Mouse (Mus musculus): ENCODE results near the gene Ppp1r3a.
"Not testable (repeated sequence)": the region's sequence is repeated elsewhere in the genome, so short reads cannot be mapped to it uniquely, and the experiment has no call there.

The Ppp1r3a gene

GRCm38 (mm10) chr6:14754901-14755591 lies at the start of gene Ppp1r3a:
Ppp1r3a (minus strand) TSS chr6:14755274.
- no peak for DNase-seq (ENCODE audit: low spot score)

GRCm38 (mm10) chr6:14787157-14787938 lies 32.3 kb upstream of the Ppp1r3a start:
- no peak for DNase-seq (ENCODE audit: low spot score)

DNA sequence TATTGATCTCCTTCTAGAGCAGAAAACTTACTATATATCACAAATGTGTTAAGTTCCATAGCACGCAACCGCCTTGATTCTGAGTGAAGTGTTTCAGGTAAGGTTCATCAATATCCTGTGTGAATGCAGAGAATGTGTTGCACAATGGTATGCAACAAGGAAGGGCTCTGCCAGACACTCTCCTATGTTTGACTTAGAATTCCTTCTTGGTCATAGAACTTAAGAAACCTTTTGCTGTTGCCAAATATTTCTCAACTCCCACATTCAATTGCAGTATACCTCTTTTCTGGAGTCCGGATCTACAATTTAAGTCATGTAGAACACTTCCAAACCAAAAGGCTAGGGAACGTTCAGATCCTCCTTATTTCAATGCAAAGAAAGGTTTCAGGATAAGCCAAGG lies 22.8 kb upstream of the Ppp1r3a start:
- DNase-seq (ENCODE audit: low spot score) = no peak

DNA sequence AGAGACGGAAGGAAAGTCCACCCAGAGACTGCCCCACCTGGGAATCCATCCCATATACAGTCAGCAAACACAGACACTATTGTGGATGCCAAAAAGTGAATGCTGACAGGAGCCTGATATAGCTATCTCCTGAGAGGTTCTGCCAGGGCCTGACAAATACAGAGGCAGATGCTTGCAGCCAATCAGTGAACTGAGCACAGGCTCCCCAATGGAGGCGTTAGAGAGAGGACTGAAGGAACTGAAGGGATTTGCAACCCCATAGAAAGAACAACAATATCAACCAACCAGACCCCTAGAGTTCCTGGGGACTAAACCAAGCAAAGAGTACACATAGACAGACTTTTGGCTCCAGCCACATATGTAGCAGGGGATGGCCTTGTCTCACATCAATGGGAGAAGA lies 16.6 kb upstream of the Ppp1r3a start:
- DNase-seq (ENCODE audit: low spot score) = no peak

DNA sequence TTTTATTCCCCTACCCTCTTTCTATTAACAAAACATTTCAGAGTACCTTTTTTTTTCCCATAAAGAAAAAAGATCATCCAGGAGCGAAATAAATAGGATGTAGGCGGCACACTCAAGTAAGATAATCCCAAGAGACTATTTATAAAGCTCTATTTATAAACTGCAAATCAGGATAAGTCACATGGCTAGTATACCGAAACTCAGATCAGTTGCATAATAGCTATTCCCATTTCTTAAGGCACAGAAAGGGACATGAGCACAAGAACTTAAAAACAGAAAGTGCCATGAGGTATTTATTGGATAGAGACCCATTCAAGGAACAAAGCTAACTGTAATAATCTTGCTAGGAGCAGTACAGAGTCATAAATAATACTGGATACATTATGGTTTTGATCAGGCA lies 2.4 kb upstream of the Ppp1r3a start:
- no peak for DNase-seq (ENCODE audit: low spot score)

DNA sequence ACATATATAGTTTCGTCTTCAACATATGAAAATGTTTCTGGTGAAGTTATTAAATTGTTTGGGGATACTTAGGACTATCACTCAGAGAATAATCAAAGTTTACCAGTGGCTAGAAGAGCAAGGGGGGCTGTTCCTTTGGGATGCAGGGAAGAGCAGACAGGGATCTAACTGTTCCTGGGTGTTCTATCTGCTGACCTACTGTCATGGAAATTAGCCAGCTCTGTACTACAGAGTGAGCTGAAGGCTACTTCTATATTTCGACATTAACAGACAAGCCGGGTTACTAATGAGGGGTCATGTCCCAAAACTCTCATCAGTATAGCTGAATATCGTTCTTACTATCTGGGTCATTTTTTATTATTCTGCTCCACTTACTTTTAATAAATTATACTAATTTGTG lies 1.6 kb downstream of the Ppp1r3a start:
- DNase-seq (ENCODE audit: low spot score) = no peak

DNA sequence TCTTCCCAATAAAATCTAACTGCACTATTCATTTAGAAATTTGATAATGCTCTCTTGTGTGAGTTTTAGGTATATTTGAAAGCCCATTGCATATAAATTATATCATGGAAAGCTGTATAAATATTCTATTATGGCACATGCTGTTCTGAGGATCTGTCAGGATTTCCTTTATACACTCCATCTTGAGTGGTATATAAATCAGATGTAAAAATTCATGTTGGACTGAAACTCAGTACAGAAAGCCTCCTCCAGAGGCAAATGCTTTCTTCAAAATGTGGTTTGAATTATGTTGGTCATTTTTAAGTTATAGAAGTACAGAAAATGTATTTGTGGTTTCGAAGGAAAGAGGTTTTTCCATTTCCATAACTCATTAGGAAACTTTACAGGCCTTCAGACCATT lies 2.9 kb downstream of the Ppp1r3a start:
- no peak for DNase-seq (ENCODE audit: low spot score)

- no peak for DNase-seq (ENCODE audit: low spot score)
These were observed 8.1 kb downstream of the Ppp1r3a start for GRCm38 (mm10) chr6:14747000-14747399.

- DNase-seq (ENCODE audit: low spot score) = no peak
These were observed 19.1 kb downstream of the Ppp1r3a start for GRCm38 (mm10) chr6:14736017-14736416.

DNA sequence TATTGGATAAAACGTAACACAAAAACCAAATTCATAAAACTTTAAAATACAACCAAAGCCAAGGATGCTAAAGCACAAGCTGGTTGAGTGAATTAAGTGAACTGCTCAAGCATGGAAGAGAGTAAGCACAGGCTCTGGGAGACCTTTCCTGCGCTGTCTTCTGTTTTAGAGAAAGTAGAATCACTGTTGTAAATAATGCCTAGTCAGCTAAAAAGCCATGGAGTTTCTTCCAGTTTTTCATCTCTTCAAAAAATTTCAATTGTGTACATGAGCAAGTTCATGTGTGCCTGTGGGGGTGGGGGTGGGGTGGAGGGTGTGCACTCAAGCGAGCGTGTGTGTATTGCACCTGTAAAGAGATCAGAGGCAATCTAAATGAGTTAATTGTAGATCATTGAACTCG lies 24.1 kb downstream of the Ppp1r3a start:
- no peak for DNase-seq (ENCODE audit: low spot score)

DNA sequence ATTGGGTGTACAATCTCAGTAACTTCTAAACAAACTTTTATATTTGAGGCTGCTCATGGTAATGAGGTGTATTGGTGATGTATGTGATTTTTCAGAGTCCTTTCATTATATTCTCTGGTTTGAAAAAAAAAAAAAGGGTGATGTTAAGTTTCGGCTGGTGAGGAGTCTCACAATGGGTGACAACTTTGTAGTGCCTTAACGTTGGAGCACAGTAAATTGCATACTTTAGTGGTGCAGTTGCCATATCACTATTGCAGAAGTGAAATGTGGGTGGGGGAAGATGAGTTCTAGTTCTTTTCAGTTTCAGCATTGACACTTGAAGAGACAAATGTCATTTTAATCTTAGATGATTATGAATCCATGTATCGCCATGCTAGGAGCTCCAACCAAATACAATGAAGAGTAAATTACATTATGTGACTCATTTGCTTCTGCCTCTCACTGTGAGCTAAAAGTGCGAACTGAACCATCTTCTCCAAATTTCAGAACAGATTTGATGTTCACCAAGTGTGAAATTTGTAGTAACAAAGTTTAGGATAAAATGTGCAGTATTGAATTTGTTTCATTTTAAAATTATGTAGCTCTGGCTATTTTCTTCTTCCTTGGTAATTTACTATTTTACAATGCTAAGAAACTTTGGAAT lies 34.2 kb downstream of the Ppp1r3a start:
- DNase-seq (ENCODE audit: low spot score) = no peak

GRCm38 (mm10) chr6:14720110-14720771 lies 34.8 kb downstream of the Ppp1r3a start:
- no peak for DNase-seq (ENCODE audit: low spot score)

DNA sequence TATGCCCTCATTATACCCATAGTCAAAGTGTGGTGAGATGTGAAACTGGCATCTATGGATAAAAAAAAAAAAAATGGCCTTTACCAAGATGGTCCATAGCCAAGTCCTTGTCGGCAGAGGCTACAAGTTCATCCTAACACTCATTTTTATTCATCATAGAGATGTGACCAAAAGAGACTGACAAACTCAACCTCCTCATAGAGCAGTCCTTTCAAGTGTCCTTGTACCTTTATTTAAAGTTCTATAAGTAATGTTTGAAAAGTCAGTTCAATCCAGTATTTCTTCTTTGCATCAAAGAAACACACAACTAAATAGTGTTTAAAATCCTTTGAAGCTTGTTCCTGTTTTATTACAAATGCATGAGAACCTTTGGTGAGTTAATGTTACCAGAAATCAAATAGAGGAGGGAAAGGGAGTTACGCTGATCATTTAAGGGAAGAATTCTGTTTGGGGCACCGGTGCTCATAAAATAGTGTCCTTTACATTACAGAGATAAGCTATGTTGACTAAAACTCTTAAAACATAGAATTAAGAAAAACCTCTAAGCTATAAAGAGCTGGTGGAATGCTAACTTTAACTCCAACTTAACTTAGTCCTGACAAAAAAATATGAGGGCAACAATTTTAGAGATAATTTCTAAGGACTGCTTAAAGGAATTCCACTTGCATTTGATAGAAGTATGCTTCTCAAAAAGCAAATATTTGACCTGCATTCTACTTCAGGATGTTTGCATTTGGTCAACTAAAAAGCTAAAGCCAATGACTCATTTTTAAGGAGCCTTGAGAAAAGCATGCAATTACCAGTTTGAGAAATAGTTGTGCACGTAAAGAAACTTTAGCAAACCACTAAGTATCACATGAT lies 39.7 kb downstream of the Ppp1r3a start:
- no peak for DNase-seq (ENCODE audit: low spot score)

DNA sequence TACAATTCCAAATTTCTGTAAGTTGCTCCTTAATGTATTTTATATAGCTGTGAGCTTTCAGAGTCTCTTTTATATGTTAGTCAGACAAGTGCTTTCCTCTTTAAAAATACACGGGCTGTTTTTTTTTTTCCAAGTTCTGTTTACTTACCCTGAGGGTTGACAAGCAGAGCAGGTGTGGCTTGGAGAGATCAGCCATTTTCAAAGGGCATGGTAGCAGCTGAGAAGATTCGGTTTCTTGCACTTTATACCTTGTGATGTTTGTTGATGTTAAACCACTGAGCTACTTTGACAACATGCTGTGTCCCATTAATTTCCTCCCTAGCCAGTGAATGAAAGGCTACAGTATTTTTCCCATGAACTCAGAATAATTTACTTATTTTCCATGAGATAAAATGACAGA lies 42.9 kb downstream of the Ppp1r3a start:
- no peak for DNase-seq (ENCODE audit: low spot score)

DNA sequence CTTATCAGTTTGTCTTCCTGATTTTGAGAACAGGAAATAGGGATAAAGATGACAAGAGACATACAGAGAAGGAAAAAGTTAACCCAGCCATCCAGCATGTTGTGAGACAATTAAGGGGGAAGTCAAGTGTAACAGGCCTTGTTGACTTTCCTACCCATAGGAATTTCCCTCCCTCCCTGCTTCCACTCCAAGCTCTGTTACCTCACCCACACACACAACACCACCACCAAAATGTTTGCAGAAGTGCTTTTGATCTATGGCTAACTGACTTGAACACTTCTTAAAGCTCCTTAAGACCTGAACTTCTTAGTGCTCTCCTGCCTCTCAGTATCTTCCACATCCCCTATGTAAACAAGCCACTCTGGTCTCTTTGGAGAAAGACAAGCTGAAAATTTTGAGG lies 55.0 kb downstream of the Ppp1r3a start:
- DNase-seq (ENCODE audit: low spot score) = no peak

DNA sequence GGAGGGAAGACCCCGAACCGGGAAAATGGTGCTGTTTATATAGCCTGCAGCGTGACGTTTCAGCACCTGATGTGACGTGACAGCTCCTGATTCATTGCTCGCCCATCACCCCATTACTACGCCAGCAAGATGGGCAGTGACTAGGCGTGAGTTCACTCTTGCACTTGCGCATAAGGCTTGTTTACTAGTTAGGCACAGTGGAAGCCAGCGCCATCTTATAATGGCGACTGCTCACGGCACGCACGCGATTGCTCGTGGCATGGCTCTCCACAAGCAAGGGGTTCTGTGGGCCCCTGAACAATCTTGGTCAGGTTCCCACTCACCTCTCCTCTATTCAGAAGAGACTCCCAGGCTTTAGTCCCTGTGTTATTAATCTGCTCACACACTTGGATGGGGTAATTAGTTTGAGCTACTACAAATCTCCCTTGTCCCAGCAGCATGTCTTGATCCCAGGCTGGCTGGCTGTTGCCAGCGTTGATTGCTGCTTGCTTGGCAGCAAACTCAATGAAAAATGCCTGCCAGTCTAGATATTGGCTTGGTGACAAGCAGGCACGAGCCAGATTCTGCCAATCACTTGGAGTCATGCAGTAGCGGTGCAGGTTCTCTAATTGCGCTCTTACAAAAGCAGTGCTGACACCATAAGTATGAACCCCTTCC lies 75.7 kb downstream of the Ppp1r3a start:
- not testable (repeated sequence) for DNase-seq (ENCODE audit: low spot score)

- not testable (repeated sequence) for DNase-seq (ENCODE audit: low spot score)
These were observed 86.1 kb downstream of the Ppp1r3a start for GRCm38 (mm10) chr6:14668966-14669365.

DNA sequence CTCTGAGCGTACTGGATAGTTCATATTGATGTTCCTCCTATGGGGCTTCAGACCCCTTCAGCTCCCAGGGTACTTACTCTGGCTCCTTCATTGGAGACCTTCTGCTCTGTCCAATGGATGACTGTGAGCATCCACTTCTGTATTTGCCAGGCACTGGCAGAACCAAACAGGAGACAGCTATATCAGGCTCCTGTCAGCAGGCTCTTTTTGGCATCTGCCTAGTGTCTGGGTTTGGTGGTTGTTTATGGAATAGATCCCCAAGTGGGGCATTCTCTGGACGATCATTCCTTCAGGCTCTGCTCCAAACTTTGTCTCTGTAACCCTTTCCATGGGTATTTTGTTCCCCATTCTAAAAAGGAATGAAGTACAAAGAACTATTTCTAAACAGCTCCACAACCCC lies 87.4 kb downstream of the Ppp1r3a start:
- DNase-seq (ENCODE audit: low spot score) = not testable (repeated sequence)

Data from c-Kit-positive CD71-positive TER-119-positive erythroid progenitor cells, embryonic 14.5 days (primary cell).